Mouse (Mus musculus) hematopoietic stem cell, adult 5-6 weeks (primary cell): Measurements from ENCODE around the gene A930004D18Rik. TPM values are rescaled to one million over a fixed set of nuclear protein-coding genes. Genes with fewer than 3 reads are reported as not detected.

Source experiments
- ATAC-seq, 2 experiments: fragments of 125-278 bp in 1 of 2; replicated peaks in 1 of 2; 2 replicates each; pipeline ENCODE4 v1.8.0; 2016 to 2017; ENCODE audit warnings: inconsistent platforms in 2 of 2, mild to moderate bottlenecking in 2 of 2, moderate number of reproducible peaks in 2 of 2, low read depth in 1 of 2, moderate TSS enrichment in 1 of 2; ENCODE audit not compliant: low FRiP score in 2 of 2, poor library complexity in 2 of 2, severe bottlenecking in 2 of 2, insufficient read depth in 1 of 2, low TSS enrichment in 1 of 2
- total RNA-seq: library from RNA; stranded (forward); fragments of 172-1452, 232-1000 nt; gene quantifications from 2 replicates; pipeline ENCODE4 v1.2.3, GENCODE M21; 2017

A930004D18Rik gene
- total RNA-seq, 1 experiment from 2014 or later, result not detected

DNA sequence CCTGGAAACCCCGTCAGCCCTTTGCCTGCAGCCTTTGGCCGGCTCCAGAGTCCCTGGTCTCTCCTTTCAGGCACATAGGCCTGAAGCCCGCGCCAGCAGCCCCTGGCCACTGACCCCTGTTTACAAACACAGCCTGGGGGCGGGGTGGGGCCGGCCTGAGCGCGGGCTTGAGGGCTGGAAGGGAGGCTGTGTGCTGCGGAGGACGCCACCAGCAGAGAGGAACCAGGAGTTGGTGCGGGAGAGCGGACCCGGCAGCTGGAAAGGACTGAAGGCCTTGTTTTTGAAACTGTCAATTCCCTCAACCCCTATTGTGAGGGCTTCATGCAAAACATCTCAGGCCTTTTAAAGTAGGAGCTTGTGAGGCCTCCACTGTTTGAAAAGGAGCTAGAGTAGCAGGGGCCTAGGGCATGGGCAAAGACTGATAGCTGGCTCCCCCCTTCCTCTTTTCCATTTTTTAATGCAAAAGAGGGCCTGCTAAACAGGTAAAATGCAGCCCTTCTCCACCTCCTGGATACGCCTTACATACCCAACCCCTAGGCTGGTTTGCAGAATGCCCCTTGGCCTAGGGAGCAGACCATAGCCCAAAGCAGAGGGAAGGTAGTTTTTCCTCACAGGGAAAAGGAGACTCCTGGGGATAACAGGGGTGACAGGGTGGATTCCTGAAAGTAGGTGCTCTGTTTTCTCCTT, 3.8 kb upstream of the A930004D18Rik start:
- ATAC-seq, result no peak

GRCm38 (mm10) chr2:18040347-18041160, 3.0 kb upstream of the A930004D18Rik start:
- no peak for ATAC-seq

- ATAC-seq, result no peak
Observed at GRCm38 (mm10) chr2:18039566-18040290, 2.2 kb upstream of the A930004D18Rik start.

DNA sequence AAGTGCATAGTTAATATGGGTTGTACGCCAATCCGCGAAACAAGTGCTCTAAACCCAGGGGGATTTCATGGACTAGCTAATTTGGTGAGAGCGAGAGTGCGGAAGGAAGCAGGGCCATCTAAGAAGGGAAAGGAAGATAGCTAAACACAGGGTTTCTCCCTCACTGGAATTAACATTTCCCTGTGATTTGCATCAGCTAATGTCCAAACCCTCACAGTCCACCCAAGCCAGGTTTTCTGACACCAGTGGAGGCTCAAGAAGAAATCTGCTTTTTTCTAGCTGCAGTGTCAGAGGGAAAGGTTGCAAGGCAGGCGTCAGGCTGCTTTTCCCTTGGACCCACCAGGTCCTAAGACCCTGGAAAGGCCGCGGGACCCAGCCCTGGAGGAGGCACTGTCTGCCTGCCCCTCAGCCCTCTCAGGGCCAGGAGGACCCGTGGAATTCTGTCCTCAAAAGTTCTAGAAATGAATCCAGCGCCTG, 1.4 kb upstream of the A930004D18Rik start:
- no peak for ATAC-seq

- no peak for ATAC-seq
Observed at GRCm38 (mm10) chr2:18038141-18038752, 710 bp upstream of the A930004D18Rik start.

- no peak for ATAC-seq
Observed at GRCm38 (mm10) chr2:18034371-18035250, 2.9 kb downstream of the A930004D18Rik start.

DNA sequence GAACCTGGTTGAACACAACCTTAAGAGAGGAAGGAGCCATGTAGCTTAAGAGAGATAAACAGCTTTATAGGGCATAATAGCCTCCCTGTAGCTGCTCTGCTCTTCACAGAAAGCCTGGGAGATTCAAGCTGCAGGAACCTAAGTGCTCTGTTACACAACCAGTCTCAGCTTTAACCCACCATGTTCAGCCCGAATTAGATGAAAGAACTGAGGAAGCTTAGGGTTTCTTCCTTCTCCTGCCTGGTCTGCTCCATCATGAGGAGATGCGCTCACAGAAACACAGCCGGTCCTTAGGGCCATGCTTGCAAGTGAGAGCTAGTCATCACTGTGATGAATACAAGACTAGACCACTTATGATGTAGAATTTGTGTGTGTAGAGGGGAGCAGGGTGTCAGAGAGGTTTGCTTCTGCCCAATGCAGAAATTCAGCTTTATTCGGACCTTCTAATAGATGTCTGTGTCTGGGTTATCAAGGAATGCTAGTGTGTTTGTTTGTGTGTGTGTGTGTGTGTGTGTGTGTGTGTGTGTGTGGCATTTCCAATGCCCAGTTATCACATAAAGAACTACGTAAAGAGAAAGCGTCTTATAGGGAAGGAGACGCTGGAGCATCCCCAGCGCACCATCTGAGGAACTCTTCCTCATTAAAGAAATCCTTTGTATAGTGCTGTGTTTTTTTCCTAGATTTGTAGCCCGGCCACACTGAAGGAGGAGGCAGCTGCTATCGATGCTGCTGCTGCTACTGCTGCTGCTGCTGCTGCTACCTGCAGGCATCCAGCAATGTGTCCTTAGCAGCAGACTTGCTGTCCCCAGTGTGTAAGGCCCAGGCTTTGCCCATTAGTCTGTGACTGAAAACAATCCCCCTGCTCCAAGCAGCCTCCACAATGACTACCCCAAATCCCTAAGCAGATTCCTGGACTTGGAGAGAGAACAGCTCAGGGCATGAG, 4.1 kb downstream of the A930004D18Rik start:
- no peak for ATAC-seq

DNA sequence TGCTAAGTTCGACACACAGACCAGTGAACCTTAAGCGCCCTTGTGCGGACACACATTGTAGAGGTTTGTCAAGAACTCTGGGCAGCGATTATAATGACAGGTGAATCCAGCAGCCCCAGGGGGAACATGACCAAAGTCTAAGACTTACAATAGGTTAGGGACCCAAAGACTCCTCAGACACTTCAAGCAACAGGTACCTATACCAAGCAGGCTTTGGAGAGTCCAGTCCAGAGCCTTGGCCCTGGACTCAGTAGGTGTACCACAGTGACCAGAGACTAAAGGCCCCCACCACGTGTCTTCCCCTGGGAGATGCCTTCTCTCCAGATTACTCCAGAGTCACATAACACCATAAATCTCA, 5.0 kb downstream of the A930004D18Rik start:
- no peak for ATAC-seq

DNA sequence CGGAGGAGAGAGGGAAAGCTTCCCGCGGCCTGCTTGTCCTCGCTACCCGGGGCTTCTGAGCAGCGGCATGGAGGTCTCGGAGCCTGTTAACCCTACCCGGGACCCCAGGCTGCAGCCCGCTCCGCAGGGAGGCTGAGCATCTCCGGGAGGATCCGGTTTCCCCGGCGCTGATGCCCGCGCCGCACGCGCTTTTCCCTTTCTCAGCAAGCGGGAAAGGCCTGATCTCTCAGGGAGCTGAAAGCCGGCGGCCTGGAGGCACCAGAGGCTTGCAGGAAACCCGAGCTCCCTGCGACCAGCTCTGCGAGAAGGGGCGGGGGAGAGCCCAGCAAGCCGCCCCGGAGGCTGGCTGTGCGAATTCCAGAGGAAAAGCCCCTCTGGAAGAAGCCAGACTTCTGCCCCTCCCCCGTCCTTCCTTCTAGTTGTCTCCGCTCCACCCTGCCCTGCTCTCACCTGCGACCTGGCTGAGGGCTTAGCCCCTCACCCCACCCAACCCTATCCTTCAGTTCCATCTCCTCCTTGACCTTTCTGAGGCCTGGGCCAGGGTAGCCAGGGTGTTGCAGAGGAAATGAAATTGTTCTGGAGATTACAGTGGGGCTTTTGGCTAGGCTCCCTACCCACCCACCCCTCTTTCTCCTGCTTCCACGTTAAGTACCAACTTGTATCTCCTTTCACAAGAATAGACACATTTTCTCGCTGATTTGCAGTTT, 5.6 kb downstream of the A930004D18Rik start:
- ATAC-seq, result no peak

- no peak for ATAC-seq
Observed at GRCm38 (mm10) chr2:18031271-18031821, 6.2 kb downstream of the A930004D18Rik start.

GRCm38 (mm10) chr2:18030581-18030980, 7.0 kb downstream of the A930004D18Rik start:
- ATAC-seq, result no peak

GRCm38 (mm10) chr2:18029656-18030055, 7.9 kb downstream of the A930004D18Rik start:
- ATAC-seq, result no peak

GRCm38 (mm10) chr2:18028140-18029021, 9.2 kb downstream of the A930004D18Rik start:
- ATAC-seq, result 0 out of 4 replicates have a peak, but pooled peaks of 1 of the 2 experiments have one; percentile 24

DNA sequence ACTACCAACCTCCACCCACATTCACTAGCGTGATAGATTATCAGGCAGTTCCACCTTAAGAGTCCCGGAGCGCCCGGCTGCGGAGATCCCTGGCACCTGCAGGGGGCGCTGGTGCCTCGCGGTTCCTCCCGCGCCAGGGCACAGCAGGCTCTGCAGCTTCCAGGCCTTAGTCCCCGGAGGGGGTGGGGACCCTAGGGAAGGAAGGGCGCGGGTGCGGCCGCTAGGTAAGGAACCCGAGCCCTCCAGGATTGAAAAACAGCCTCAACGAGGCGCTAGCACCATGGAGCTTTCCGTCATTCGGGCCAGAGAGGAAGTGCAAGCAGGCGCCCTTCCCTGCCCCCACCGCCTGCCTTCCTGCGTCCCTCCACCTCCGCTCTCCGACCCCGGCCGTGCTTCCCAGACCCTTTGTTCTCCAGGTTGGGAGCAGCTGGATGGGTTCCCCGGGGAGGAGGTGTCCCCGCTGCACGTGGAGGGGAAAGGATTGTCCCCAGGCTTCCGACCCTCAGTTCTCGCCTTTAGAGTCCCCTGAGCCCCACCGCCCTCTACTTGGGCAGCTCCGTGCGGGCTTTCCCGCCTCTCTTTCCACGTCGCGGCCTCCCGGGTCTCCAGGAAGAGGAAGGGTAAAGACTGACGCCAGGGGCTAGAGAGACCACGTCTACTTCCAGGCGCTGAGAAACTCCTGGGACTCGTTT, 9.9 kb downstream of the A930004D18Rik start:
- ATAC-seq, result peak; percentile 71 to 79
